Mouse (Mus musculus) thymus, postnatal 14 days (tissue): ENCODE measurements around the gene Ppm1n.

Experiments used
- DNase-seq: peaks from one replicate; pipeline ENCODE4 v3.0.0; 2021

Gene Ppm1n

DNA sequence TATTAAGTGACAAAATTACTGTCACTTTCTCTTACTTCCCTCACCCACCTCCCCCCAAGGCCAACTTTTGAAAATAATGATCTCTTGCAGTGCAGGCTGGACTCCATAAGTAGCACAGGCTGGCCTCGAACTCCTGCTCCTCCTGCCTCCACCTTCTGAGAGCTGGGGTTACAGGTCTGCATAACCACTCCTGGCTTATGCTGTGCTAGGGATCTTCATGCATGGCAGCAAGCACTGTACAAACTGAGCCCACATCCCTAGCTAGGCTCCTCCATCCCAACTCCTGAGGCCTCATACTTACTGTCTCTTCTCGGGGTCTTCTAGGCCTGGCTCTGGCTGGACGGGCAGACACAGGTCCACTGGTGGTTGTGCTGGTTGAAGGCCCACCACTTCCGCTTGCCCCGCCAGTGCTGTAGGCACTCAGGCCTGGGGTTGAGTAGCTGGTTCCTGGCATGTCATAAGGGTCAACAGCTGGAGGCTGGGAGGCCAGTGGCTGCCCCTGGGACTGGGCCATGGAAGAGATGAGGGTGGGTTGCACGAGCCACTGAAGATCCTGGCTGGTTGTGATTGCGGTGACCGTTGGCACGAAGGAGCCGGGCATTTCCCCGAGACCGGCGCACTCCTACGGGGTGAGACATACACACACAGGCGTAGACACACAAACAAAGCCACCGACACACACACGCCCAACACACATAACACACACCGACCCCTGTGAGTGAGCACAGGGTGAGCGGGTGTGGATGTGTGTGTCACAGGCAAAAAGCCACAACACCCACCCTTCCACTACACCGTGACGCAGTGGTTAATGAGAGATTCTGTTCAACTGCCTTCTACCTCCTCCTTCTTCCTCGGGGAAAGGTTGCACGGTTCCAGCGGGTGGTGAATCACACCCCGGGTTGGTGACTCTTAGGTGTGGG is 27.2 kb upstream of the Ppm1n start:
- DNase-seq, result no peak

DNA sequence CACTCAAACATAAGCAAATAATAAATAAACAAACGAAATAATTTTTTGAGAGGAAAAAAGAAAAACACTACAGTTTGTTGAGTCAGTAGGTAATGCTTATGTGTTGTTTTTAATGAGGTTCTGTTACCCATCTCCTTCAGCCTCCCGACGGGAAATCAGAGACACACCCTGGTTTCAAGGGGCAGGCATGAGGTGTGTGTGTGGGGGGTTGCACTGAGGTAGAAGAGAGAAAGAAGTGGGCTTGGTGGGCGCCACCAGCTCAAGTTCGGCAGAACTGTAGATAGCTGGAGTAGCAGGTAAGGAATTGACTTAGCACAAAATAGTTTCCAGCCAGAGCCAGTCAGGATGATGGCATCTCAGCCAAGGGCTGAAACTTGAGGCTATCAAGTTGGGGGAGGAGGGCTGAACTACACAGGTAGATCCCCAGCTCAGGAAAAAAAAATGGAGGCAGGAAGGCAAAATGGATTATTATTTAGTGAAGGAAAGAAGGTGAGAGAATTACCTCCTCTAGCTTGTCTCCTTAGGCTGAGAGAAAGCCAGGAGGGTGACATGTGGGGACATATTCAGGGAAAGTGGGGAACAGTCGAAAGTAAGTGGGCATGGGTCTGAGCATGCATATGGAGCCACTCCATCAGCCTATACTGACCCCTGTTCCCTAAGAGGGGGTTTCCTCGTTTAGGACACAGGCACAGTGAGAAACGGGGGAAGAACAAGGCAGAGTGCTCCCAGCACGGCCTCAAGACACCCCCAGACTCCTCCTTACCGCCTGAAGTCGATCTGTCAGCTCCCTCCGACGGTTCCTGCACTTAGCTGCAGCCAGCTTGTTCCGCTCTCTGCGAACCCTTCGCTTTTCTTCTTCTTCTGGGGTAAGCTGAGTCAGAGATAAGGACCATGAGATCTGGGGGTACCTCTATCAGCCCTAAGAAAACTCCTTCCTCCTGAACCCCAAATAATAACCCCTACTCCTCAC is 26.2 kb upstream of the Ppm1n start:
- DNase-seq, result no peak

DNA sequence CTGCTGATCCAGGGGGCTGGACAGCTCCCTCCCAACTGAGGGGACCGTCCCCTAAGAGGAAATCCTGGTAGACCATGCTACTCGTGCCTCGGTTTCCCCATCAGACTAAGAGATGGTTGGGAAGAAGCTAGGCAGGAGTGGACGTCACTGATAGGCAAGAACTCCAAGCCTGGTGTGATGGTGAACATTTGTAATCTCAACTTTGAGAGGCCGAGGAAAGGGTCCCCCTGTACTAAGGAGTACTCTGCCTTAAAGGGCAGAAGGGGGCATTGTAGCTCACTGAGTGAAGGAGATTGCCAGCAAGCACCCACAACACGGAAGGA is 25.5 kb upstream of the Ppm1n start:
- no peak for DNase-seq

DNA sequence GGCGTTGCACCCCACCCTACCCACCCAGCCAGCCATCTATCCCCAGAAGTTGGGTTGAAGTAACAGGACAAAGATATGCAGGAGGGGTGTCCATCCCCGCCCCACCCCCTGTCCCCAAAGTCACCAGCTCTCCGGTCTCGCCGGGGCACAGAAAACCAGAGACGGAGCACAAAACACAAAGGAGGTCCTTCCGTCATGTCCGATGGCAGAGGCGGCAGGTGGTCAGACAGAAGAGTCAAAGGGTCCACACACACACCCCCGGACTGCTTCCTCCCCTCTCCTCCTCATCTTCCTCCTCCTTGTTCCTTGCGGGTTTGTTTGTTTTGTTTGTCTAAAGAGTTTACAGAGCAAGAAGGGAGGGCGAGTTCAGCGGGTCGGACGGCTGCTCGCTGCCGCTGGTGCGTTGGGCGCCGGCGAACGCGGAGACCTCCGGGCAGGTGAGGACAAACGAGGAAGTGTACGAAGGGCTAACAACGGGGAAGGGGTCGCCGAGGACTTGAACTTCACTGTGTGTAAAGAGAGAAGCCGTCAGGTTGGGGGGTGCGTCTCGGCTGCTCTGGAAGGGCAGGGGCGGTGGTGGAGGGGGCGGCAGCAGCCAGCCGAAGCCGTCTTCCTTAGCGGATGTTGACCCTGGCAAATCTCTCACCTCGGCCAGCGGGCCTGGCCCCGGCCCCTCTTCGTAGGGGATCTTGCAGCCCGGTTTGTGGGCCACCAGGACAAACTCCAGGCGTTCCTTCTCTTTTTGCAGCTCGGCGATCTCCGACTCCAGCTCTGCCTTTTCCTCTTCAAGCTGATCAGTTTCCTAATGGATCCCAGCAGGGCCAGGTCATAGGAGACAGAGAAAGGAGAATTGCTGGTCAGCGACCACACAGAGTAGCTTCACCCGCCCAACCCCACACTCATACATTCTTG is 24.9 kb upstream of the Ppm1n start:
- DNase-seq, result no peak

DNA sequence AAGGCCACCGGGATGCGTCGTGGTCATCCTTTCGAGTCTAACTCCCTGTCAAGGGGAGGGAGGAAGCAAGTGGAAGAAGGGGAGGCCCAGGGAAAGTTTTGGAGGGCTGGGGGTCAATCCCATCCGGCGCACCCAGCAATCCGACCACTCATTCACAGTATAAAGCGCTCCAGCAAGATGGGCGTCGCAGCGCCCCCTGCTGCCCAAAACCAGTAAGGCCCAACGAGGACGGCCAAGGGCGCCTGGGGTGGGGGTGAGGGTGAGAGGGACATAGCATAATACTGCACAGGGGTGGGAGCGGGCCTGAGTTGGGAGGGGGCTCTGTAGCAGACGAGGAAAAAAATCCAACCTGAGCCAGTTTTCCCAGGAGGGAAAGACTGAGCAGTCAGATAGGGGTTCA is 23.9 kb upstream of the Ppm1n start:
- DNase-seq, result peak; percentile 83

DNA sequence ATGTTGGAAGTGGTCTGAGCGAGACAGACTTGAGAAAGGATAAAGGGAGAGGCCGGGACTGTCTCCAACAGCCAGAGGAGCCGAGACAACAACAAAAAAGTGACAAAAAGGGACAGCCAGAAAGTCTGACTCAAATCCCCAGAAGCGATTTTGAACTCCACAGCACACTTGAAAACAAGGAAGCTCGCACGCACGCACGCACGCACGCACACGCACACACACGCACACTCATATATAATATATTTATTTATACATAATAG is 23.1 kb upstream of the Ppm1n start:
- DNase-seq, result no peak

DNA sequence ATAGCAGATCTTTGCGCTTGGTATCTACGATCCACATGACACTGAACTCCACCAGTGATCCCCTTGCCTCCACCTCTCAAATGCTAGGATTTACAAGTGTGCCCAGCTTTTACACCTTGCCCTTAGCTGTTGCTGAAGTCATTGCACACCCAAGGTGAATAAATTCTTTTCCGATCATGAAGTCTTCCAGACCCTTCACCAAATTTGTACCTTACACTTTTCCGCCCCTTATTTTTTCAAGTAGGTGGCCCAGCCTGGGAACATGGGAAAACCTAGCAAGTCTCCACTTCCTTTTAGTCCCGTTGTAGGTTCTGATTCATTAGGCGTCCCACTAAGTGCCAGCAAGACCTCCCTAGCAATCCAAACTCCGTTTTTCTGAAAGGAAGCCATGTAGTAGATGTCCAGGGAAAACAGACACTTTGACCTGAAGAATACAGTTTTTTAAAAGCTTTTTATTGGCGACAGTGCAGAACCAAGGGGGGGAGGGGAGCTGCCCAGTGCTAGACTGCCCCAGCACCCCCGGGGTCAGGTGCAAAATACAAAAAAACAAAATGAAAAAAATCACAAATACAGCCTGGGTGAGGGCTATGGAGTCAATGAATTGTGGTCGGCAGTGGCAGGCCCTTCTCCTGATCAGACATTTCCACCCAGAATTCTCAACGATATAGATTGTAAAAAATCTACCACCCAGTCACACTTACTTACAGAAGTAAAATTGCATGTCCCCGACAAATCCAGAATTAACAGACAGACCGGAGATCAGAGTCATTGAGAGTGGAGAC is 22.6 kb upstream of the Ppm1n start:
- no peak for DNase-seq

DNA sequence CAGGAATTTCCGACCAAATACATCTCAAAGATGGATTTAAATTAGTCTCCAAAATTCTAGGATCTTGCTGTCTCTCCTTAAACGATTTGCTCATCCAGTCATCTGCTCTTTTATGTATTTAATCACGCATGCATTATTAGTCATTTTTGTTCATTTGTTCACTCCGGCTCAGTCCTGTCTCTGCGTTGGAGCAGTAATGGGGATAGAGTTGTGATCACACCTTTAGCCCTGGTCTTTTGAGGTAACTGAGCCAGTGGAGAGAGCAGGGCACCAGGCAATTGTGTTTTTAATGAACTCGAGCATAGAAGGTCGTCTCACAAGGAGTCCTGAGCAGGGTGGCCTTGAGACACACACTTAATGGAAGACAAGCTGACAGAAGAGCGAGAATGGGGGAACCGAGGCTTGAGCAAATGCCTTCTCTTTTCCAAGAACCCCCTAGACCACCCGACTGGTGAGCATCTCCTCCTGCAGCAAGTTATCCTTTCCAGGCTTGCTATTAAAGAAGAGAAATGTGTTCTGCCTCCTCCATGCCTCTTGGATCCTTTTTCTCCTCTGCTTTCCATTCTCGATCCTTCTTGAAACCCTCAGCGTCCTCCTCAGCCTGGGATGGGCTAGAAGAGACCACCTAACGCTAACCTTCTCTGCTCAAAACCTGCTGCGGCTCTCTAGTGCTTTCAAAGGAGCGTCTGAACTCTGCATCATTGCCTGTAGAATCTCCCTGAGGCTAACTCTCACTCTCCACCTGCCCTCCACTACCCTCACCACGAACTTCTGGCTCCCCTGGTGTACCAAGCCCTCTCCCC is 21.8 kb upstream of the Ppm1n start:
- no peak for DNase-seq

DNA sequence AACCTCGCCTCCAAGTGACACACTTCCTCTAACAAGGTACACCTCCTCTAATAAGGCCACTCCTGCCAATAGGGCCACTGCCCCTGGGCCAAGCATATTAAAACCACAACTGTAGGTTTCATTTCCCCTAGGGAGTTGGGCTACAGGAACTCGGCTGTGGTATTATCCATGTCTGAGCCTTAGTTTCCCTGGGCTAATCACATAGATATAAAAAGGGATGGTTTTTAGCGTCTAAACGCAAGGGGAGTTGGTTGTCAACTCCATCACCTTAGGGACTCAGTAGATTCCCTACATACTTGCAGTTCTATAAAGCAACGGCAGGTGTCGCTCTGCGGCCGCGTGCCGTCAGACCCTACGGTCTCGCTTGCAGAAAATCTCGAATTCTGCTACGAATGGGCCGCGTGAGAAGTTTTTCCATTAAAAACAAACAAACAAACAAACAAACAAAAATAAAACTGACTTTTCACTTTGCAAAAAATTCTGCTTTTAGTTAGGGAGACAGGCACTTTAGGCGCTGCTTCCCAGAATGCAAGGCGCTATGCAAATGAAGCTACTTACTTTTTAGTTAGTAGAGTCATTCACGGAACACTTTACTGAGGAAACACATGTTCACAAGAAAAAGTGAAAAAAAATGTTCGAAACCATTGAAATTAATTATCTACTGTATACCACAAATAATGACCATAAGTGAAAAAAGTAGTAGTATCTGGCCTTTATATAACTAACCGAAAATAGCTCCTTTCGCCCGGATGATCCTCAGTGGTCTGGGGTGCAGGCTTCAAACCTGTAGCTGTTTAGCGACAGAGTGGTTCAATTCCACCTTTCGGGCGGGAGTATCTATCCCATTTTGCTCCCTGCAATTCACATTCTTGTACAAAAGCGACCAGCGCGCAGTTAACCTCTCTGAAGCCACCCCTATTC is 20.9 kb upstream of the Ppm1n start:
- DNase-seq, result peak; percentile 87

DNA sequence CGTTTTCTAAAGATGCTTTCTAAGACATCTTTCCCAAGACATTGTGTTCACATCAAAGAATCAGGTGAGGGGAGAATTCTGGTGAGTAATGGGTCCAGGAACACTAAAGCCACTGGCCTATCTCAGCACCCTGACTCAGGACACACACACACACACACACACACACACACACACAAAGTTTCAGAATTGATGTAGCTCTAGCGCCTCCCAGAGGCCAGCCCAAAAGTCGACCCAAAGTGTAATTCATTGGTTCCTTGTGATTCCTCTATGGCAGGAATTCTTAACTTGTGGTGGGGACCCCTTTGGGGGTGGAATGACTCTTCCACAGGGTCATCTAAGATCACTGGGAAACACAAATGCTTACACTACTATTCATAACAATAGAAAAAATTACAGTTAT is 19.3 kb upstream of the Ppm1n start:
- no peak for DNase-seq

DNA sequence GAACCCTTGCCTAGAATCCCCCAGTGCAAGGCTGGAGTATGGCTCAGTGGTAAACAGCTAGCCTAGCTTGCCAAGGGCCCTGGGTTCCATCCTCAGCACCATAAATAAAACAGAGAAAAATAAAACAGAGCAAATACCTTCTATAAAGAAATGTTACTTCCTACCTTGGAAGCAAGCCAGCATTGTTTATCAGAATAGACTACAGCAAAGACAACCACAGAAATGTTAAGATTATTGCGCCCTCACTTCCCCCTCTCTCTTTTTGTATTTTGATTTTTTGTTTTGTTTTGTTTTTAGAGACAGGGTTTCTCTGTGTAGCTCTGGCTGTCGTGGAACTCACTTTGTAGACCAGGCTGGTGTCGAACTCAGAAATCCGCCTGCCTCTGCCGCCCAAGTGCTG is 17.9 kb upstream of the Ppm1n start:
- no peak for DNase-seq

DNA sequence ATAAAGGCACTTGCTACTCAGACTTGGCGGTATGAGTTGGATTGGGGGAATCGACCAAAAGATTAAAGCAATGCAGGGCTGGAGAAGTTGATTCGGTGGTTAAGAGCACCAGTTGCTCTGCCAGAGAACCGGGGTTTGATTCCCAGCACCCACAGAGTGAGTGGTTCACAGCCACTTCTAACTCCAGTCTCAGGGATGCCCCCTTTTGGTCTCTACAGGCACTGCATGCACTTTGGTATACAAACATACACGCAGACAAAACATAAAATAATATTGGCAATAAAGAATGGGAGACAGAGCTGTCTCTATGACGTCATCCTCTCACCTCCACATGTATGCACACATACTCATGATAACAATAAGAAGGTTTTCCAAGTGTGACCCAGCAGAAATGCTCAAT is 17.2 kb upstream of the Ppm1n start:
- no peak for DNase-seq

DNA sequence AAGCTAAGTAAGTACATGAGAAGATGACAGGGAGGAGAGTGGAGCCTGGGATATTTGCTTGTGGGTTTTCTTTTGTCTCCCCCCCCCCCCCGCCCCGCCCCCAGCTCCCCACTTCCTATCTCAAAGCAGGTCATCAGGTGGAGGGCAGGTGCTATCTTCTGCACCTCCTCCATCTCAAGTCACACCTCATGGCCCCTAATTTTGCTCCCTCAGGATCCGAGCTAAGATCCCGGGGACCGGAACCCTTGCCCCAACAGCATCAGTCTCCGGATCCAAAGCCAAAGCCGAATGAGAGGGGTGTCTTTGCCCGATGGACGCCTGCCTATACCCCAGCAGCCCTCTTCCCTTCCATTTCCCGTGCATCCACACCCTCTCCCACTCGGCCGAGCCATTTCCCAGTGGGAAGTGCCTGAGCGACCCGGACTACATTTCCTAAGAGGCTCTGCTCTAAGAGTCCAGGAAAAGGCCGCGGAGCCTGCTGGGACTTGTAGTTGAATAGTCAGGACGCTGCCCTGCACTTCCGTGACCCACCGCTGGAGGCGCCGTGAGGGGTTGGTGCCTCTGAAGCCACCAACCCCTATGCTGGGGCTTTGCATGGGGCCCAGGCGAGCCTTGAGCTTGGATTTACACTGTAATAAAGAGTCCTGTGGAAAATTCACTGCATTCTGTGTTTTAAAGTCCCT is 15.8 kb upstream of the Ppm1n start:
- DNase-seq, result peak; percentile 97

DNA sequence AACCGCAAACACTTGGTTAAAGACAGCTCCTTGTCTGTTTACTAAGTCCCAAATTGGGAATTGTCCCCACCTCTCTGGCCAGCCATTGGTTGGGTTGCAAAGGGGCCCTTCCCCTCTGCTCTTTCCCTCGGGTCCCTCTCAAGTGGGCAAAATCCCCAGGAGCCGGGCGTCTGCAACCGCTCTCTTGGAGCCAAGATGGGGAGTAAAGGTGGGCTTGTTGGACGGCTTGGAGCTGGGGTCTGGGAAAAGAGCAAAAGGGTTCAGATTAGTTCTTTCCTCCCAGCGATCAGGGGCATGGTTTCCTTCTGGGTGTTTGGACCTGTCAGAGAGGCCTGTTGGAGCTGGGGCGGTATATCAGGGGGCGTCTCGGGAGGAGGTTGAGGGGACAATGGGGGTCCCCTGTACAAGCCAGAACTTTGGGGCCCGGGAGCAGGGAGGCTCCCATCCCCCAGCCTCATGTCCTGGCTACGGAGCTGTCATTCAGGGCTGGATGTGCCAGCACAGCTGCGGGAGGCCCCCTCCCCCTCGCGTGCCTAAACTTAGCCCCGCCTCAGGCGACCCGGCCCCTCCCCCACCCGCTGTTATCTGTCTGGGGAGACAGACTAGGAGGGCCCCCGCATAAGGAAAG is 11.2 kb upstream of the Ppm1n start:
- peak; percentile 41 for DNase-seq

DNA sequence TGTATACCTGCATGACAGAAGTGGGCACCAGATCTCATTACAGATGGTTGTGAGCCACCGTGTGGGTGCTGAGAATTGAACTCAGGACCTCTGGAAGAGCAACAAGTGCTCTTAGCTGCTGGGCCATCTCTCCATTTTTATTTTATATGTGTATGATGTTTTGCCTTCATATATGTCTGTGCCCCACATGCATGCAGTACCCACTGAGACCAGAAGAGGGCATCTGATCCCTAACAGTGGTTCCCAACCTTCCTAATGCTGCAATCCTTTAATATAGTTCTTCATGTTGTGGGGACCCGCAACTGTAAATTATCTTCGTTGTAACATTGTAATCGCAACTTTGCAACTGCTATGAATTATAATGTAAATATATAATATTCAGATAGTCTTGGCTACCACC is 4.9 kb upstream of the Ppm1n start:
- DNase-seq, result peak; percentile 70

DNA sequence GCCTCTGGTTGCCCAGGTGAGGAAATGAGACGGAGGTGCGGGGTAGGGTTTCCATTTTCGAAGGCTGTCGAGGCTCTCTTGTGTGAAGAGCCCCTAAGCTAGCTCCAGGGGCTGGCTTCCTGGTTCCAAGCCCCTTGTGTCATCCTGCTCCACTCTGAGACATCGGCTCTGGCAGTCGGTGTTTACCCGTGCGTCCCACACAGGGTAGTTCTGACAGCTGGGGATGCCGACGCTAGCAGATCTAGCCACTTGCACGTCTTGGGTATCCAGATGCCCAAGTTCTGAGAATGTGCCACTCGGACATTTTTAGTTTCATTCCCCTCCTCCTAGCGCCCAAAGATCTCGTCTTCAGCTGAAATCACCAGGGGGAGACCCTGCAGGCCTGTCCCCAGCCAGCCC is 3.5 kb upstream of the Ppm1n start:
- no peak for DNase-seq

DNA sequence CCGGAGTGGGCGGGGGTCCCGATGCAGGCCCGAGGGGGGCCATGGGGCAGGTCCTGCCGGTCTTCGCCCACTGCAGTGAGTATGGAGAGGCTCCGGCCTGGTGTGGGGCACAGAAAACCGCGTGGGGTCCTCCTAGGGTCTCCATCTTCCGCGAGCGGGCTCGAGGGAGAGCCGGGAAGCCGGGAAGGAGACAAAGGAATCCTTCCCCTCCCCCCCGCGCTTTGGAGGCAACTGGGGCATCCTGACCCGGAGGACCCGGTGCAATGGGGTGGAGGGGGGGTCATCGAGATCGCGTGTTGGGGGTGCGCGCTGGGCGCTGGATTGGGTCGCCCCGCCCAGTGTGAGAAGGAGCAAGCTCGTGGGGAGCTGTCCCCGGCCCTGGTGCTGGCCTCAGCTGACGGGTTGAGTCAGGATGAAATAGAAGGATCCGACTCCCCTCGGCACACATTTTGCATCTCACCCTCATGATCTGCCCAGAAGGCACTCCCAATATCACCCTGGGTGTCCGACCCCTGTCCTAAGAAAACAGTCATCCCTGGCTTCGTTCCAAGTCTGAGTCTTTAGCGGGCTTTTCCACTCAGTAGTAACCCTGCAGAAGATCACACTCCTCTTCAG is 3.0 kb upstream of the Ppm1n start:
- peak; percentile 59 for DNase-seq

DNA sequence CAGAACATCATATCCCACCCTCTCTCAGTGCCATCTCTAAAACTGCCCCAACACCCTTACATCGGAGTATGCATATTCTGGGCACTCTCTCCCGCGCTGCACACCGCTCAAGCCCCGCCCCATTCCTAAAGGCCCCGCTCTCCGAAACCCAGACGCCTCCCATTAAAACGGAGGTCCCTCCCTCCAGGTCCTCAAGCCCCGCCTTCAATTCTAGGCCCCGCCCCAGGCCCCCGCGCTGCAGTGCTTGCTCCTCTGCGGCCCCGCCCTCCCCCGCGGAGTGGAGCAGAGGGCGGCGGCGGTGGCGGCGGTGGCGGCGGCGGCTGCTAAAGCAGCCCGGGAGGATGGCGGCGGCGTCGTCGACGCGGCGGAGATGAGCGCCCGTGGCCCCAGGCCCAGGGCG is 2.5 kb upstream of the Ppm1n start, which contains the start of gene Rtn2:
Gene Rtn2, plus strand, starts transcription at position 240 of the 400 bp plus-strand sequence.
- DNase-seq, result peak; percentile 74
